Mouse (Mus musculus) intestine, embryonic 16.5 days (tissue): Measurements from ENCODE around the gene Arel1. TPM values are rescaled to one million over a fixed set of nuclear protein-coding genes. Genes with fewer than 3 reads are reported as not detected.

Source experiments
- ATAC-seq: fragments of 200-750 bp; cut with Nextera tagmentation; 2 replicates; pipeline ENCODE4 v1.8.0; 2017; ENCODE audit warnings: moderate TSS enrichment, moderate library complexity
- H3K27ac ChIP-seq: fragments of 300-500 bp; sonication (generic); 2 replicates; pipeline ENCODE4 v1.5.1; 2014; ENCODE audit warnings: mild to moderate bottlenecking, low read length
- H3K27me3 ChIP-seq: fragments of 300-500 bp; sonication (generic); replicated peaks from 2 replicates; pipeline ENCODE4 v1.6.1; 2014; ENCODE audit warnings: low read length, control low read depth, mixed read lengths; ENCODE audit not compliant: control insufficient read depth, insufficient read depth
- H3K36me3 ChIP-seq: fragments of 300-500 bp; sonication (generic); 2 replicates; pipeline ENCODE4 v1.6.1; 2014; ENCODE audit warnings: low read length, control low read depth; ENCODE audit not compliant: control insufficient read depth, insufficient read depth
- H3K4me1 ChIP-seq: fragments of 300-500 bp; sonication (generic); 2 replicates; pipeline ENCODE4 v1.6.1; 2014; ENCODE audit warnings: low read length, control low read depth, mixed read lengths; ENCODE audit not compliant: control insufficient read depth, insufficient read depth
- H3K4me2 ChIP-seq: fragments of 300-500 bp; sonication (generic); 2 replicates; pipeline ENCODE4 v1.6.1; 2014; ENCODE audit warnings: low read depth, low read length, control low read depth
- H3K4me3 ChIP-seq: fragments of 300-500 bp; sonication (generic); 2 replicates; pipeline ENCODE4 v1.5.1; 2014; ENCODE audit warnings: mild to moderate bottlenecking, low read length
- H3K9ac ChIP-seq: fragments of 300-500 bp; sonication (generic); 2 replicates; pipeline ENCODE4 v1.6.1; 2014; ENCODE audit warnings: low read depth, low read length
- H3K9me3 ChIP-seq: fragments of 300-500 bp; sonication (generic); 2 replicates; pipeline ENCODE4 v1.6.1; 2016; ENCODE audit warnings: low read length, control low read depth; ENCODE audit not compliant: control insufficient read depth
- WGBS: fragments of 180-500 bp; shearing (Covaris S2); extraction: QIAGEN DNeasy Blood & Tissue Kit; methylation state at CpG from one replicate; pipeline ENCODE4 v1.1.7; 2014; 5-methylcytosine and 5-hydroxymethylcytosine counted together
- polyA plus RNA-seq: library from polyadenylated mRNA; unstranded; fragments of >200 nt; fragmentation: Nextera tagmentation; extraction: Ambion mirVana; gene quantifications from 2 replicates; pipeline ENCODE4 v1.2.1, GENCODE M21; 2015

Arel1 gene
- polyA plus RNA-seq, 1 experiment from 2014 or later: 8.5 TPM

GRCm38 (mm10) chr12:84912652-84913104 is 58.0 kb downstream of the Arel1 start:
- no peak overlapping the region for H3K27ac ChIP-seq
- no peak for ATAC-seq

GRCm38 (mm10) chr12:84911640-84912039 is 59.1 kb downstream of the Arel1 start:
- H3K27ac ChIP-seq: no peak overlapping the region
- H3K4me1 ChIP-seq: no peaks in the 10 kb centered on the region
- no peak for ATAC-seq

More at GRCm38 (mm10) chr12:84912652-84913104, 58.0 kb downstream of the Arel1 start:
- Histone ChIP-seq H3K4me2 (no peak overlapping the region), H3K9ac (no peak overlapping the region), H3K9me3 (no peaks in the 10 kb centered on the region), H3K4me1 (no peaks in the 10 kb centered on the region), H3K4me3 (no peak overlapping the region), H3K27me3 (no peaks in the 10 kb centered on the region), H3K36me3 (no peaks in the 10 kb centered on the region)
- WGBS: 81% methylated on average over 4 of the region's 4 CpGs

GRCm38 (mm10) chr12:84910066-84910465 is 60.6 kb downstream of the Arel1 start:
- no peak overlapping the region for H3K9ac ChIP-seq
- no peak overlapping the region for H3K4me2 ChIP-seq
- no peaks in the 10 kb centered on the region for H3K4me1 ChIP-seq
- no peak for ATAC-seq
- H3K36me3 ChIP-seq: no peaks in the 10 kb centered on the region
- H3K27ac ChIP-seq: no peak overlapping the region
- no peak overlapping the region for H3K4me3 ChIP-seq
- no peaks in the 10 kb centered on the region for H3K9me3 ChIP-seq
- no peaks in the 10 kb centered on the region for H3K27me3 ChIP-seq
- WGBS: 93% methylated on average over 4 of the region's 4 CpGs

More at GRCm38 (mm10) chr12:84911640-84912039, 59.1 kb downstream of the Arel1 start:
- no peak overlapping the region for H3K4me3 ChIP-seq
- H3K4me2 ChIP-seq: no peak overlapping the region
- no peak overlapping the region for H3K9ac ChIP-seq
- no peaks in the 10 kb centered on the region for H3K36me3 ChIP-seq
- no peaks in the 10 kb centered on the region for H3K27me3 ChIP-seq
- 86% methylated on average over 2 of the region's 2 CpGs for WGBS
- no peaks in the 10 kb centered on the region for H3K9me3 ChIP-seq

GRCm38 (mm10) chr12:84907627-84908480 is 62.8 kb downstream of the Arel1 start:
- no peak overlapping the region for H3K27ac ChIP-seq
- H3K4me2 ChIP-seq: no peak overlapping the region
- no peaks in the 10 kb centered on the region for H3K36me3 ChIP-seq
- no peak overlapping the region for H3K9ac ChIP-seq
- no peaks in the 10 kb centered on the region for H3K9me3 ChIP-seq
- ATAC-seq: no peak
- no peak overlapping the region for H3K4me3 ChIP-seq
- WGBS: 56% methylated on average over 10 of the region's 10 CpGs
- no peaks in the 10 kb centered on the region for H3K27me3 ChIP-seq
- no peaks in the 10 kb centered on the region for H3K4me1 ChIP-seq

- no peak overlapping the region for H3K4me2 ChIP-seq
- H3K27ac ChIP-seq: no peak overlapping the region
- H3K9me3 ChIP-seq: no peaks in the 10 kb centered on the region
- 67% methylated on average over 12 of the region's 12 CpGs for WGBS
- ATAC-seq: no peak
- H3K27me3 ChIP-seq: no peaks in the 10 kb centered on the region
- no peak overlapping the region for H3K4me3 ChIP-seq
- no peak overlapping the region for H3K9ac ChIP-seq
- H3K36me3 ChIP-seq: no peaks in the 10 kb centered on the region
- no peaks in the 10 kb centered on the region for H3K4me1 ChIP-seq
Observed at GRCm38 (mm10) chr12:84907024-84907626, 63.6 kb downstream of the Arel1 start.

GRCm38 (mm10) chr12:84904399-84904798 is 66.3 kb downstream of the Arel1 start:
- H3K27ac ChIP-seq: no peak overlapping the region
- WGBS: 66% methylated on average over 7 of the region's 7 CpGs
- ATAC-seq: no peak

GRCm38 (mm10) chr12:84900317-84900716 is 70.4 kb downstream of the Arel1 start:
- H3K36me3 ChIP-seq: no peaks in the 10 kb centered on the region
- ATAC-seq: no peak
- H3K27me3 ChIP-seq: no peaks in the 10 kb centered on the region
- H3K9me3 ChIP-seq: no peaks in the 10 kb centered on the region
- no peak overlapping the region for H3K4me2 ChIP-seq
- H3K9ac ChIP-seq: no peak overlapping the region
- 86% methylated on average over 7 of the region's 7 CpGs for WGBS
- no peak overlapping the region for H3K27ac ChIP-seq
- peaks cover 6% of the 10 kb centered on the region; the same call in 1 of the 2 replicates for H3K4me1 ChIP-seq
- no peak overlapping the region for H3K4me3 ChIP-seq

More at GRCm38 (mm10) chr12:84904399-84904798, 66.3 kb downstream of the Arel1 start:
- Histone ChIP-seq H3K36me3 (no peaks in the 10 kb centered on the region), H3K4me1 (no peaks in the 10 kb centered on the region), H3K9me3 (no peaks in the 10 kb centered on the region), H3K9ac (no peak overlapping the region), H3K27me3 (no peaks in the 10 kb centered on the region), H3K4me3 (no peak overlapping the region), H3K4me2 (no peak overlapping the region)

- Histone ChIP-seq H3K4me1 (peaks cover 6% of the 10 kb centered on the region; the same call in 1 of the 2 replicates), H3K4me3 (no peak overlapping the region), H3K36me3 (no peaks in the 10 kb centered on the region), H3K9ac (no peak overlapping the region), H3K27me3 (no peaks in the 10 kb centered on the region), H3K4me2 (no peak overlapping the region), H3K9me3 (no peaks in the 10 kb centered on the region), H3K27ac (no peak overlapping the region)
- ATAC-seq: no peak
- 68% methylated on average over 5 of the region's 5 CpGs for WGBS
Observed at GRCm38 (mm10) chr12:84897322-84897721, 73.4 kb downstream of the Arel1 start.

GRCm38 (mm10) chr12:84896235-84896634 is 74.5 kb downstream of the Arel1 start:
- WGBS: 65% methylated on average over 6 of the region's 6 CpGs
- no peak overlapping the region for H3K9ac ChIP-seq
- no peaks in the 10 kb centered on the region for H3K9me3 ChIP-seq
- ATAC-seq: no peak
- no peak overlapping the region for H3K27ac ChIP-seq
- H3K27me3 ChIP-seq: no peaks in the 10 kb centered on the region
- H3K4me3 ChIP-seq: no peak overlapping the region
- H3K4me1 ChIP-seq: peaks cover 6% of the 10 kb centered on the region; the same call in 1 of the 2 replicates
- no peak overlapping the region for H3K4me2 ChIP-seq
- no peaks in the 10 kb centered on the region for H3K36me3 ChIP-seq
